Mouse (Mus musculus): ENCODE measurements around the gene Sfrp2.

Sfrp2 gene

DNA sequence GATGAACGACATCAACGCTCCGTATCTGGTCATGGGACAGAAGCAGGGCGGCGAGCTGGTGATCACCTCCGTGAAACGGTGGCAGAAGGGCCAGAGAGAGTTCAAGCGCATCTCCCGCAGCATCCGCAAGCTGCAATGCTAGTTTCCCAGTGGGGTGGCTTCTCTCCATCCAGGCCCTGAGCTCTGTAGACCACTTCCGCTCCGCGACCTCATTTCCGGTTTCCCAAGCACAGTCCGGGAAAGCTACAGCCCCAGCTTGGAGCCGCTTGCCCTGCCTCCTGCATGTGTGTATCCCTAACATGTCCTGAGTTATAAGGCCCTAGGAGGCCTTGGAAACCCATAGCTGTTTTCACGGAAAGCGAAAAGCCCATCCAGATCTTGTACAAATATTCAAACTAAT lies 7.2 kb downstream of the Sfrp2 start:
- DNase-seq = no peak

DNA sequence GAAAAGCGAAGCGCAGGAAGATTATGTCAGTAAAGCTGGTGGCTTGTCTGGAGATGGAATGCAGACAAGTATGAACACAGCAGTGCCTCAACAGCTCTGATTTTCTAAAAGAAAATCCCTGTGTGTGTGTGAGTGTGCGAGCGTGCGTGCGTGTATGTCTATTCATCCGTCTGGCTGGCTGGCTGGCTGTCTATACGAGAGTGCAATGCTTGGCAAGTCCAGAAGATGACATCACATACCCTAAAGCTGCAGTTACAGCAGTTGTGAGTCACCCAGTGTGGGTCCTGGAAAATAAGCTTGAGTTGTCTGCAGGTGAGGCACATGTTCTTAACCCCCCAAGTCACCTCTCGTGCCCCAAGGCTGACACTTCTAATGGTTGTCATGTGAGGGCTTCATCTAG lies 9.3 kb downstream of the Sfrp2 start:
- no peak for DNase-seq

DNA sequence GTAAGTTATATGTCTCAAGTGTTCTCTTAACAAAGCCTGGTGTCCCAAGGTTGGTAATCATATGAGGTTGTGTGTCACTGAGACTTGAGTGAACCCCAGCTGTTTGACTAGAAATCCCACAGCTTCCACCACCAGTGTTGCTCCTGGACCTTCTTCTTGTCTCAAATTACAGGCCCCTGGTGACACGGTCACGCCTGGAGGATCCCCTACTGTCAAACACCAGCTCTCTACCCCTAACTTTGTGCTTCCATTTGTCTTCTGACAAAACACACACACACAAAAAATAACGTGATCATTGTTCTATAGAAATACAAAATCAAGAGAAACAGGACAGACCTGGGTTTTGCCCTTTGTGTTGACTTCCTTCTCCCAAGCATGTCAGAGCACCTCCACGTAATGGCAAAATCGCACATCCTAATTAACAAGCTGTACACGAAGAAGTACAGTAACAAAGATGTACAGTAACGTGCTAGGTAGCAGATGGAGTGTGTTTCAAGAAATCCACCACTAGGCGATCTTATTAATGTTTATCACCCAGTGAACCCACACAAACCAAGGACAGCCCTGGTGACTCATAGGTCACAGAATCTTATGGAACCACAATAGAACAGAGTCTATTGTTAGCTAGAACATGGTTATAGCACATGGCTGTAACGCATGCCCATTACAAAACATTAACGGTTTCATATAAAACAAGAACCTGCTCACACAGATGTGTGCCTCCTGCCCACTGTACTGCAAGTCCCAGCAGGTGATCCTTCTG lies 15.5 kb downstream of the Sfrp2 start:
- no peak for DNase-seq

DNA sequence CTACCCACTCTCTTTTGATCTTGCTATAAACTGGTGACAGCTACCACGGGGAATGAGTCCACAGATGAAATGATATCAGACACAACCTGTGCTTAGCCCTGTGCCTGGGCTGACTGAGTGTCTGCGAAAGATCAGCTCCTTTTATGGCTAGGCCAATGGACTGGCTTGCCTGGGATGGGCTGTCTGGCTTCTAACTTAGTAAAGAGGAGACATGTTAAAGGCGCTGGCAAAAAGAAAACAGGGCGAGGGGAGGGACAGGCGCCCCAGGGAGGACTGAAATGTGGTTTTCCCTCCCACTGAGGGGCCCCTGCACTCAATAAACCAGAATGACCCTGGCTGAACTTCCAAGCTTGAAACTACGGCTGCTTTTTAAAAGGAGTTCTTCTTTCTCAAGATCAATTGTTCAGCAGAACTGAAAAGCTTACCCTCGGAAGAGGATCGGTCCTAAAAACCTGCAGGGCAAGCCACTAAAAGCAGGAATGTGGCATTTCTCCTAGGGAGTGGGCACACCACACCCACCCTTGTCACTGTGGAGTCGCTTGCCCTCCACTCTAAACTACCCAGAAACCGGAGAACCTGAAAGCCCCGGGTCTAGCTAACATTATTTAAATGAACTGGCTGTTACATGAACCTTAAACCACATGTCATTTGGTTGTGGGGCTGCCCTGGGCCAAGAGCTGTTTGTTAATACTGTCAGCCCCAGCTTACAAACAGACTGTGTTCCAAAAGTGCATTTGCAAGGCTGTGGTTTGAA lies 17.8 kb downstream of the Sfrp2 start:
- no peak for DNase-seq

DNA sequence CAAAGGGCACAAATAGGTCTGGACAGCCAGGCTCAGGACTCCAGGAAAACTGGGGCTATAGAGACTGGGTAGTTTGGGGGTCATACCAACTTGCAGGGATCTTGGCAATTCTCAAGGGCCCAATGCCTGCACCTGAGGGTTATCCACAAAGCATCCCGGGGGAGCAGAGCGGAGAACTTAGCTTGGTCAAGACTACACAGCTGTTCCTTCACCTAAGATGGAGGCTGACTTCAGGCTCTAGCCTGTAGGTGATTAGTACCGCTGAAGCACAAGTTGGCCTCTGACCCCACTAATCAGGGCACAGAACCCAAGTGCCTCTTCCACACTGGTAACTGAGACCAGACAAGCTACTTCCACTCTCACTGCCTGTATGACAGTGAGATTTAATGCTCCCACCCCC lies 18.6 kb downstream of the Sfrp2 start:
- no peak for DNase-seq

DNA sequence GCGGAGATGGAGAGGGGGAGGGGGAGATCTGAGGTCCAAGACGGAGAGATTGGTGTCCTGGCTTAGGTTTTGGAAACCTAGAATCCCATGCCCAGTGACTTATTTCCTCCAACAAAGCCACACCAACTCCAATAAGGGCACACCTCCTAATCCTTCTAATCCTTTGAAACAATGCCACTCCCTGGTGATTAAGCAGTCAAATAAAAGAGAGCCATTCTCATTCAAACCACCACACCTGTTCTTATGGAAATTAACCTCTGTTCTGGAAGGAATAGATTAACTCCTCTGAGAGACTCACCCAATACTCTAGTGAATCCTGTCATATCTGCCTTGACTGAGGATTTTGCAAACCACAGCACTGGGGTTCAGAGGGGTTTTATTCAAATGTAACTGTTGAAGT lies 21.0 kb downstream of the Sfrp2 start:
- no peak for DNase-seq

DNA sequence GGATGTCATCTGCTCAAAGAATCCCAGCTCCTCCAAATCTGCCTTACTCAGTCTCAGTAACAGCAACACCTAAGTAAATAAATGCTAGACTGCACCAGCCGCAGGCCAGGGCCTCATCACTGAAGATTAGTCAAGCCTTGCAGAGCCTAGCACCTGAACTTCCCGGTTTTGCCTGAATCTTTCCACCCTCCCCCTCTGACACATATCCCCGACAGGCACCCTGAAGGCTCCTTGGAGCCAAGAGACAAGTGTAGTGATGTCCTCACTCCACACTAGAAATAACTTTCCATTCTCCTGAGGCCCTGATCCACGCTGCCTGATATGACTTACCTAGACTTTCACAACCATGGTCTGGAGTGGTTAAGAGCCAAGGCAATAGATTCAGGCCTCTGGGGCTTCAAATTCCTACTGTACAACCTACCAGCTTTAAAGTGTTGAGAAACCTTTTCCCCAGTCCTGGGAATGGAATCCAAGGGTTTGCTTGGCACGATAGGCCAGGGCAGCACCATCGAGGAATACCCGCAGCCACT lies 21.7 kb downstream of the Sfrp2 start:
- no peak for DNase-seq

DNA sequence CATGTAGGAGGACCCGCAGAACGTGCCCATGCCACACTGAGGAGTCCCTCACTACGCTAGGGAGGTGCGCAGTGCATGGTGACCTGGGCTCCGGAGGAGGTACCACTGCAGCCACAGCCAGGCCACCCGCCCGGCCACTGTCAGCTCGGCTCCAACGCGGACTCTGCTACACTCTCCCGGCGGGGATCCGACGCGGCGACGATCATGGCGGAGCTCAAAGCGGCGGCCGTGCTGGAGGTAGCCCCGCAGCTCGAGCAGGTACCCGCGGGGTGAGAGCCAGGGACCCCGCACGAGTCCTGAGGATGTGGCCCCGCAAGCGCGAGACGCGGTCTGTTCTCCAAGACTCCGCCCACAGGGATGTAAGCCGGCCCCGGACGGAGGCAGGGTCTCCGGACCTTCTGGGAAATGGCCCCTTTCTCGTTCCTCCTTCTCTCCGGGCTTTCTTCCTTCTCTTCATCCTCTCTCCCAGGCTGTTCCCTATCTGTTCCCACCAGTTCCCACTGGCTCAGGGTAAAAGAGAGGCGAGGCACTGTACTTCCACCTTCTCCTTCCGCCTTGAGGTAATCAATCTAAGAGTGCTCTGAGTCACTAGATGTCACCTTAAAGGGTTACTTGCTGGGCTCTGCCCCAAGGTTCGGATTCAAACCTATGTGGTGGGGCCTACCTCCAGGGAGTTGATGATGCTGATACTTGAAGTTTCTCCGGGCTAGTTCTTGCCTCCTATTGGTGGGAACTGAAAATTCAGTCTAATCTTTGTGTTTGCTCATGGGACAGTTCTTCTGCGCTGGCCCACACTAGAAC lies 23.7 kb downstream of the Sfrp2 start:
- DNase-seq = peak in 1 of 2 experiments; percentile 20

DNA sequence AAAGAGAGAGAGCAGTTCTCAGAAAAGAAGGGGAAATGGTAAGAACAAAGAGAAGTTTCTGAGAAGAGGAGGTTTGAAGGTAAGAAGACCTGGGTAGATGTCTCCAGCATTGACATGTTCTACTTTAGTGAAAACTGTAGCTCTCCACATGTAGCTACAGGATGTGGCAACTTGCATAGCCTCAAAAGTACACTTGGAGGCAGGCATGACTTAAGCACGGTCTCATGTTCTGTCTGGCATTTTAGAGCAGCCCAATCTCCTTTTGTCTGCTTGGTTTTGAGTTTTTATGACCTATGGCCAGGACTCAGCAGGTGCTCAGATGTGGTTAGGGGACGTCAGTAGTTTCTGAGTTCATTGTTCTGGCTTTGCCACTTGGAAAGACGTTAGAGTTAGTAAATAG lies 25.3 kb downstream of the Sfrp2 start:
- no peak for DNase-seq

DNA sequence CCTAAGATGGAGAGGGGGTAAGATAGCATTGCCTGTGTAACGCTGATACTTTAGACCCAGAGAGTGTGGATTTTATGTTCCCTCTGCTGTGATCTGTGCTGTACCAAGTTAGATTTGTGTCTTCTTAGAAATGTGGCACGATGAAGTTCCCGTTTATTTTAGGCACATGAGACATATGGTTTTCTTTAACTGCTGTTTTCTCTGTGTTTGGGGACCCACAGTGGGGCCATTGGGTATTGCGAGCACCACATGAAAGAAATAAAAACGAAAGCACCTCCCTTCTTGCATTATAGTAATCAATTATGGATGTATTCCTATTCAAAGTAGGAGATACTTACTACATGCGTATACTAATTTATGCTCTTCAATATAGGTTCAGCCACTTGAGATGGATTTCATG lies 31.0 kb downstream of the Sfrp2 start:
- DNase-seq = no peak

DNA sequence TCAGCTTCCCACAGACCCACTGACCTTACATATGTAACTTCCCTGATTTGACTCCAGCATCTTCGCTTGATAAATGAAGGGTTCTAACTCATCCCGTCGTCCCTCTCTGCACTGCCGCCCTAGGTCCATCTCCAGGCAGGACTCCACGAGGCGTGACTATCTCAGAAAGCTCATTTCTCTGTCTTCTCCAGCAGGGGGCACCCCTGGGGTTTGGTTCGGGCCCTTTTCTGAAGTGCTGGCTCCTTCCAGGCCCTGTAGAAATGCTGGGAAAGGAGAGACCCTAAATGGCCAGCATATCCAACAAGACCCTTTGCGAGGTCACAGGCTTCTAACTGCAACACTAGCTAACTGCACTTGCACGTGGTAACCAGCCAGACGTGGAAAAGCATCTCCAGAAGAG lies 31.7 kb downstream of the Sfrp2 start:
- DNase-seq = peak; percentile 35 to 39

DNA sequence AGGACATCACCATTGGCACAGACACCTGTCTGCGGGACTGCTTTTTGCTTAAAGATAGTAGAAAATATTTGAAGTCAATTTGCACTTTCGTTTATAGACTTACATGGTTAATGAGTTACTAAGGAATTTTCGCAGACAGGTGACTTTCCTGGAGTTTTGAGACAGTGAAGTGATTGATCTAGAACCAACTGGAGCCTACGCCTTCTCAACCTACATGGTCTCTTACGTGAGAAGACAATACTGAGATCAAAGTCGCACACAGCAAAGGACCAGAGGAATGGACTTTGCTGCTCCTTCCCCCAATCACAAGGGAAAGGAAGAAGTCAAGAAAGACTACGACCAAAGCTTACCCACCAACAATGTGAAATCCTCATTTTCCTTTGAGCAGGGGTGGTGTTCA lies 33.4 kb downstream of the Sfrp2 start:
- no peak for DNase-seq

DNA sequence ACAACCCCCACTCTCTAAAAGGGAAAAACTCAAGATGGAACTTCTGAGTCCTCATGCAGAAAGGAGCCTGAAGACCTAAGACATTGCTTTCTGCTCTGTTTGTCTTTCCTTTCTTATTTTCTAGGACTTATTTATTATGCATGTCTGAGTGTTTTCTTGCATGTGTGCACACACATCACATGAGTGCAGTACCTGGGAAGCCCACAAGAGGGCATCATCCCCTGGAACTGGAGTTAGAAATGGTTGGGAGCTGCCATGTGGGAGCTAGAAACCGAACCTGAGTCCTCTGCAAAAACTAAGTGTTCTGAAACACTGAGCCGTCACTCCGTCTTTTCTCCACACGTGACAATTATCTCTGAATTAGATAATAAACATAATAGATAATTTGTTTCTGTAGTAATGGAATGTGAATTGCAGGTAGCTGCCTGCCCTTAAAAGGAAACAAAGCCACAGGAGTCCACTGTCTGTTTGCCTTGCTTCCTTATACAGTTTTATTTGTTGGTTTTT lies 35.6 kb downstream of the Sfrp2 start:
- no peak for DNase-seq

DNA sequence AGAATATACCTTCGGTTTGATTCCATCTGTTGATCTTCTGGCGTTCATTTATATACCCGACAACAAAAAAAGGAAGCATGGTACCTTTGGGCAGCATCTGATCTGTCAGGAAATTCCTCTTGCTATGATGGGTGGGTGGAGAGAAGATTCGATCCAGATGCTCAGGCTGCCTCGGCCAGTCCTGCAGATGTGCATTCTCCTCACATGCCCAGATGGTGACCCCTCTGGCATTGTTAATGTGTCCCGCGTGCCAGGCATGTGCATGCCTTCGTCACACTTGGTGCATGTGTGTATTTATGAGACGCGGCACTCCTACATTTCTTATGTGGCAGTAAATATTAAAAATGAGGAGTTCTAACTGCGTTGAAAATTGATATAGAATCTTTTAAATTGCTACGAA lies 42.4 kb downstream of the Sfrp2 start:
- no peak for DNase-seq

DNA sequence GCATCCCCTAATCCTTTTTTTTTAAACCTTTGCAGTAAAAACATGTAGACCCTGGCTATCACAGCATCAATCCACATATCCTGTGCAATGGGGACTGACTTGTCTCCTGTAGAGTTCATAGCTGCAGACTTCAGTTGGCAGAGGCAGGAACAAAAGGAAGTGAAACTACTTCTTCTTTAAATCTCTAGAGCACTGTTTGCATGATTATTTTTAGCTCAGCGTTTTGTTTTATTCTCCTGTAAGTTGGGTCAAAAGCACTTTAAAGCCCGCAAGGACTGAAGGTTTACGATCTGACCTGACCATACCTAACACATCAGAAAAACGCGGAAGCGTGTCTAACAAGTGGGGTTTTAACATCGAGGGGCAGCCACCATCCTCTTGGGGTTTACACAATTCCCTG lies 45.9 kb downstream of the Sfrp2 start:
- DNase-seq = no peak

DNA sequence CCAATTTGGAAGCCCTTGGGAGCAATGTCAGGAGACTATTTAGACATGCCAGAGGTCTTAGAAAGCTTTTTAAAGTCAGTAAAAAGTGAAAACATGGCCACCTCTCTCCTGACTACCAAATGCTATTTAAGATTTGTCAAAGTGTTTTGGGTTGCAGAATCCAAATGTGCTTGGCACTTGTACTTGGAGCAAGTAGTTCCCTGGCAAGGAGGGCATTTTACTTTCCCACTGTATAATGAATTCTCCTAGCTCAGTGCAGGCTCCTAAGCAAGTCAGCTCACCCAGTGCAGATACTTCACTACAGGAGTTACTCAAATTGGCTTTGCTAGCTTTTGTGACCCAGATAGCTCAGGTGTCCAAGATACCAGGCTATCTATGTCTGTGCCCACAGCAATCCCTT lies 46.7 kb downstream of the Sfrp2 start:
- DNase-seq = no peak

DNA sequence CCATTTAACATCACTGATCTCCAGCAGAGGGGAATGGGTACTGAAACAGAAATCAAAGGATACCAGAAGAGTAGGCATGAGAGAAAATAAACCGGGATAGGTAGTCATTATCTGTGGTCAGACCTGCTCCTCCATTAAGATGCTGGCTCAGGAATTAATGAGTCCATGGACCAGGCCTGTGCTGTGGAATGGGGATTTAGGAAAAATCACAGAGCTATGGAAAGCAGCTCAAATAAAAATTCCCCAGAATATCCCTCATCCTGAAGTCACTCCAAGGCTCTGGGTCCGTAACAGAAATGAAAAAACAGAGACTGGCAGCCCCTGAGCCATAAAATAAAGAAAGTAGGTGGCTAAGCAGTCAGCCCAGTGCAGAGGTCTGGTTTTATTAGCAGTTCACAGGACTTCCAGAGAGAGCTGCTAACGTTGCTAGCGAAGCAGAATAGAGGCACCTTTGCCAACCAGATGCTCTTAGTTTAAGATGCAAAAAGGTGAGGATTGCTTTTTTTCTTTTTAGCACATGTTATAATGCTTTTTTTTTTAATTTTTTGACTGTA lies 50.3 kb downstream of the Sfrp2 start:
- no peak for DNase-seq

DNA sequence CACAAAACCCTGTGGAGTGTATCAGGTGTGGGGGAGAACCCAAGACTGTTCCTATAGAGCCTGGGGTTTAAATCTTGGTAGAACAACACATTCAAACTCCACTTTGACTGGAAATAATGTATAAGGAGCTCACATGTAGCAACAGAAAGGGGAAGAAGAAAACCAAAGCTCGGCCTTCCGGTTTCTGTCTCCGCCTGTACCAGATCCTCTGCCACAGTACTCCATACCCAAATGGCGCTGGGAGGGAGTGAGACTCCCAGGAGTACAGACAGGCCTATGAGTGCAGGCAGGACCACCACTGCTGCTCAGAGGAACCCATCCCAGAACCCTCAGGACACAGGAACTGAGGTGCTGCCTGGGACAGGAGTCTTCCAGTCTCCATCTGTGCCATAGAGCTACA lies 57.7 kb downstream of the Sfrp2 start:
- DNase-seq = no peak

Data from thymus, postnatal 36 days (tissue).